Mouse (Mus musculus): ENCODE results near the gene Gm6588.

GRCm38 (mm10) chr5:112402437-112402836, 46.8 kb upstream of the Gm6588 start:
- TF ChIP-seq TAL1 (IDR thresholded peaks at IDR 0.05; ENCODE audit: low read length) (no peak), CTCF (IDR thresholded peaks at IDR 0.05 in 2 of 3, conservative IDR thresholded peaks at IDR 0.05 in 1 of 3; ENCODE audit: control insufficient read depth in 1 of 3, insufficient read depth in 1 of 3, low read depth in 2 of 3, low read length in 3 of 3, poor library complexity in 1 of 3, severe bottlenecking in 1 of 3) (no peak)
